Mouse (Mus musculus): ENCODE measurements around the gene Acadm.

GRCm38 (mm10) chr3:153967447-153967846 is 23.0 kb upstream of the Acadm start:
- TF ChIP-seq POLR2A (IDR thresholded peaks at IDR 0.05; ENCODE audit: extremely low read depth, insufficient read depth, low read length): no peak
- no peak for TF ChIP-seq CTCF (IDR thresholded peaks at IDR 0.05; ENCODE audit: low read depth, low read length)
